Mouse (Mus musculus) embryonic facial prominence, embryonic 10.5 days (tissue): Measurements from ENCODE around the gene Arrdc5. TPM values are rescaled to one million over a fixed set of nuclear protein-coding genes. Genes with fewer than 3 reads are reported as not detected.

Experiments used
- DNase-seq: peaks from one replicate; pipeline ENCODE4 v3.0.0-alpha.2; 2017; ENCODE audit warnings: low spot score
- H3K27ac ChIP-seq: fragments of 300-500 bp; sonication (generic); replicated peaks from 2 replicates; pipeline ENCODE4 v1.5.1; 2016; ENCODE audit warnings: mild to moderate bottlenecking
- H3K27me3 ChIP-seq: fragments of 300-500 bp; sonication (generic); replicated peaks from 2 replicates; pipeline ENCODE4 v1.6.1; 2016; ENCODE audit warnings: low read depth, mild to moderate bottlenecking; ENCODE audit not compliant: poor library complexity, severe bottlenecking
- H3K36me3 ChIP-seq: fragments of 300-500 bp; sonication (generic); replicated peaks from 2 replicates; pipeline ENCODE4 v1.6.1; 2016; ENCODE audit warnings: mild to moderate bottlenecking, moderate library complexity
- H3K4me1 ChIP-seq: fragments of 300-500 bp; sonication (generic); 2 replicates; pipeline ENCODE4 v1.6.1; 2016
- H3K4me3 ChIP-seq: fragments of 300-500 bp; sonication (generic); 2 replicates; pipeline ENCODE4 v1.5.1; 2016; ENCODE audit warnings: mild to moderate bottlenecking, moderate library complexity
- H3K9me3 ChIP-seq: fragments of 300-500 bp; sonication (generic); 2 replicates; pipeline ENCODE4 v1.6.1; 2016; ENCODE audit warnings: mild to moderate bottlenecking
- WGBS: fragments of 180-500 bp; shearing (Covaris S2); methylation state at CpG from one replicate; pipeline ENCODE4 v1.1.7; 2016; 5-methylcytosine and 5-hydroxymethylcytosine counted together
- polyA plus RNA-seq: library from polyadenylated mRNA; unstranded; fragments of >200 nt; fragmentation: Nextera tagmentation; extraction: Ambion mirVana; gene quantifications from 2 replicates; pipeline ENCODE4 v1.2.1, GENCODE M21; 2016

Gene Arrdc5
- polyA plus RNA-seq, 1 experiment from 2014 or later, result not detected

GRCm38 (mm10) chr17:56302363-56302996 lies 2.4 kb upstream of the Arrdc5 start:
- peak overlapping the region; percentile 91 for H3K4me3 ChIP-seq
- peak; percentile 75 for DNase-seq
- 33% methylated on average over 13 of the region's 13 CpGs for WGBS
- H3K36me3 ChIP-seq, result peaks cover 28% of the 10 kb centered on the region
- H3K9me3 ChIP-seq, result no peaks in the 10 kb centered on the region
- no peaks in the 10 kb centered on the region for H3K27me3 ChIP-seq
- peaks cover 46% of the 10 kb centered on the region for H3K4me1 ChIP-seq
- H3K27ac ChIP-seq, result peak overlapping the region; percentile 98

DNA sequence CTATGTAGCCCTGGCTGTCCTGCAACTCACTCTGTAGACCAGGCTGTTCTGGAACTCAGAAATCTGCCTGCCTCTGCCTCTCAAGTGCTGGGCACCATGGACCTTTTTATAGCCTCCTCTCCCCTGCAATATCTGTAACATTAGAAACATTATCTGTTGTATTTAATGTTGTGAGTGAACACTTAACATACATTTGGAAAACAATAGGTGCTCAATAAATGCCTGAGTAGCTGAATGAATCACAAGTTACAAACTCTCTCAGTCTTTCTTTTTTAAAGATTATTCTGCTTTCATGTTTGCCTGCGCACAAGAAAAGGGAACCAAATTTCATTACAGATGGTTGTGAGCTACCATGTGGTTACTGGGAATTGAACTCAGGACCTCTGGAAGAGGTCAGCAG lies 1.8 kb downstream of the Arrdc5 start:
- DNase-seq, result no peak
- H3K36me3 ChIP-seq, result no peaks in the 10 kb centered on the region
- H3K9me3 ChIP-seq, result no peaks in the 10 kb centered on the region
- H3K27ac ChIP-seq, result no peak overlapping the region
- peaks cover 14% of the 10 kb centered on the region for H3K4me1 ChIP-seq
- H3K27me3 ChIP-seq, result no peaks in the 10 kb centered on the region
- 100% methylated on average over 1 of the region's 1 CpGs for WGBS
- no peak overlapping the region for H3K4me3 ChIP-seq

GRCm38 (mm10) chr17:56296201-56296600 lies 3.9 kb downstream of the Arrdc5 start:
- Histone ChIP-seq H3K4me3 (no peak overlapping the region), H3K27me3 (no peaks in the 10 kb centered on the region), H3K27ac (no peak overlapping the region), H3K9me3 (no peaks in the 10 kb centered on the region), H3K36me3 (no peaks in the 10 kb centered on the region), H3K4me1 (peaks cover 15% of the 10 kb centered on the region)
- no peak for DNase-seq
- 76% methylated on average over 1 of the region's 1 CpGs for WGBS

DNA sequence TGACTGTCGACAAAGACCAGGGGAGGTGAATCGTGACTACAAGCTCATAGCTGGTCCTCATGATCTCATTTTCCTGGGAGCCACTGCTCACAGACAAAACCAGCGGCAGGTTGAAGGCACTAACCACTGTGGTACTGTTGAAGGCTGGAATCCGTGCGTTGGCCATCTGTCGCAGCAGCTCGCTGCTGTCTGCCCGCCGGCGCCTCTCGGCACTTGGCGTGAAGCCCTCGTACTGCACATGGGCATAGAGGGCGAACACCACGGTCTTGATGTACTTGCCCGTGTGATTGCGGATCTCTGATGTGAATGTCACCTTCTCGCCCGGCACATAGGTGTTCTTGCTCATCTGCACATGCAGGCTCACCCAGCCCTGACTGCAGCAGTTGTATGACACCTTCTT lies 5.8 kb downstream of the Arrdc5 start:
- WGBS, result 92% methylated on average over 19 of the region's 19 CpGs
- Histone ChIP-seq H3K36me3 (no peaks in the 10 kb centered on the region), H3K27ac (no peak overlapping the region), H3K9me3 (no peaks in the 10 kb centered on the region), H3K4me1 (peaks cover 34% of the 10 kb centered on the region), H3K4me3 (no peak overlapping the region), H3K27me3 (no peaks in the 10 kb centered on the region)
- DNase-seq, result no peak

GRCm38 (mm10) chr17:56293291-56293690 lies 6.8 kb downstream of the Arrdc5 start:
- H3K36me3 ChIP-seq, result no peaks in the 10 kb centered on the region
- no peak overlapping the region for H3K27ac ChIP-seq
- H3K27me3 ChIP-seq, result no peaks in the 10 kb centered on the region
- H3K4me3 ChIP-seq, result no peak overlapping the region
- DNase-seq, result no peak
- peaks cover 44% of the 10 kb centered on the region for H3K4me1 ChIP-seq
- 69% methylated on average over 1 of the region's 1 CpGs for WGBS
- no peaks in the 10 kb centered on the region for H3K9me3 ChIP-seq

DNA sequence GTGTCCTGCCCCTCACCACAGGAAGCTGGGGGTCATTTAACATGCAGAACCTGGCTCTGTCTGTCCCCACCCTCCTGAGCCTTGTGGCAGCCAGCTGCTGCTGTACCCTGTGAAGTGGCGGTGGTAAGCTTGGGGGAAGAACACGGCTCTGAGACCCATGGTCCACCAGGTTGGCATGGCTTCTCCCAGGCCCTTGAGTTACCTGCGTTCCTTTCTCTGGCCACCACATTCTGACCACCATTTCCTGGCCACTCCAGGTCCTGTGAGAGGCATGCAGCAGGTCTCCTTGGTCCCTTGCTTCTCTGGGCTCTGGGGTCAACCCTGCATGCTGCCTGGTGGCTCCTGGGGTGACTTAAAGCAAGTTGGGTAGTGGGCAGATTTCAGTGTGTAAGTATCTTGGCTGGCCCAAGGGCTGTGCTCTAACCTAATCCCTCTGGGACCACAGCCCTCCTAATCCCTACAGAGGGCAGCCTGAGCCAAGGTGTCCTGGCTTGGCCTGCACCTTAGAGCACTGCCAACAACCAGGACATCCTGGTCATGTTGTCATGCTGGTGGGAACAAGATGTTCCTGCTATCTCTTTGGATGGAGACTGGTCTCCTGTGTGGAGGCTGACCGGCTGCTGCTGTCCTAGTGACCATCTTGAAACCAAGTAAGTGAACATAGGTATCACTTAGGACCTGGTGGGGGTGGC lies 7.4 kb downstream of the Arrdc5 start, which contains the start of gene Plin3:
Gene Plin3 (minus strand): TSS at position 343 of the 692 bp plus-strand sequence.
- peaks cover 50% of the 10 kb centered on the region for H3K4me1 ChIP-seq

GRCm38 (mm10) chr17:56291826-56292475 lies 8.1 kb downstream of the Arrdc5 start:
- no peaks in the 10 kb centered on the region for H3K9me3 ChIP-seq
- H3K27me3 ChIP-seq, result no peaks in the 10 kb centered on the region
- 69% methylated on average over 7 of the region's 7 CpGs for WGBS
- H3K4me1 ChIP-seq, result peaks cover 51% of the 10 kb centered on the region
- H3K4me3 ChIP-seq, result peak overlapping the region; percentile 68; the same call in 1 of the 2 replicates
- no peak for DNase-seq
- H3K36me3 ChIP-seq, result peaks cover 1% of the 10 kb centered on the region
- peak overlapping the region; percentile 92 for H3K27ac ChIP-seq

More for the DNA sequence above, 7.4 kb downstream of the Arrdc5 start, which contains the start of gene Plin3:
- 89% methylated on average over 4 of the region's 4 CpGs for WGBS
- Histone ChIP-seq H3K36me3 (no peaks in the 10 kb centered on the region), H3K27me3 (no peaks in the 10 kb centered on the region), H3K4me3 (peak within 1 kb of the TSS; percentile 11; the same call in 1 of the 2 replicates), H3K9me3 (no peaks in the 10 kb centered on the region), H3K27ac (peak within 1 kb of the TSS; percentile 92)
- no peak for DNase-seq

- Histone ChIP-seq H3K4me3 (peak overlapping the region; percentile 68), H3K9me3 (no peaks in the 10 kb centered on the region), H3K36me3 (peaks cover 9% of the 10 kb centered on the region), H3K27me3 (no peaks in the 10 kb centered on the region), H3K27ac (peak overlapping the region; percentile 92), H3K4me1 (peaks cover 51% of the 10 kb centered on the region)
- DNase-seq, result peak; percentile 94
- WGBS, result under 1% methylated on average over 16 of the region's 16 CpGs
Measured at GRCm38 (mm10) chr17:56291171-56291511, 8.9 kb downstream of the Arrdc5 start.

- peak overlapping the region; percentile 92 for H3K27ac ChIP-seq
- DNase-seq, result peak; percentile 96
- no peaks in the 10 kb centered on the region for H3K9me3 ChIP-seq
- H3K4me1 ChIP-seq, result peaks cover 51% of the 10 kb centered on the region
- H3K36me3 ChIP-seq, result peaks cover 15% of the 10 kb centered on the region
- peak overlapping the region; percentile 68 for H3K4me3 ChIP-seq
- 2% methylated on average over 17 of the region's 17 CpGs for WGBS
- no peaks in the 10 kb centered on the region for H3K27me3 ChIP-seq
Measured at GRCm38 (mm10) chr17:56290388-56291170, 9.5 kb downstream of the Arrdc5 start.

- peak; percentile 81 for DNase-seq
- WGBS, result under 1% methylated on average over 23 of the region's 23 CpGs
- Histone ChIP-seq H3K27me3 (no peaks in the 10 kb centered on the region), H3K27ac (peak overlapping the region; percentile 92), H3K36me3 (peaks cover 24% of the 10 kb centered on the region), H3K4me1 (peaks cover 51% of the 10 kb centered on the region), H3K9me3 (no peaks in the 10 kb centered on the region), H3K4me3 (peak overlapping the region; percentile 68)
Measured at GRCm38 (mm10) chr17:56289371-56290331, 10.4 kb downstream of the Arrdc5 start.

DNA sequence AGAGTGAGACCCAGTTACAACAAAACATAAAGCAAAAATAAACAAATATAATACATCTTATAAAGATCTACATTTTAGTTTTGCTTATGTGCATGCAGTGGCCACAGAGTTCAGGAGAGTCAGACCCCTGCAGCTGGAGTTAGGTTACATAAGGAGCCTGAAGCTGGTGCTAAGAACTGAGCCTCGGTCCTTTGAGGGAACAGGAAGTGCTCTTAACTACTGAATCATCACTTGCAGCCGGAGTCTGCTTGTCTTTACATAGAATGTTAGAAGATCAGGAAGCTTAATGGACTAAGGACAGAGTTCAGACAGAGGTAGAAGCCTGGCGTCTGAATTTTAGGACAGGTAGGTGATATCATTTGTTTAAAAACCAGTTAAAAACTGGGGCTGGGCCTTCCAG lies 11.2 kb downstream of the Arrdc5 start:
- Histone ChIP-seq H3K36me3 (peaks cover 32% of the 10 kb centered on the region), H3K27me3 (no peaks in the 10 kb centered on the region), H3K9me3 (no peaks in the 10 kb centered on the region), H3K4me3 (peak overlapping the region; percentile 68), H3K27ac (peak overlapping the region; percentile 92), H3K4me1 (peaks cover 51% of the 10 kb centered on the region)
- 32% methylated on average over 3 of the region's 3 CpGs for WGBS
- DNase-seq, result no peak
